Mouse (Mus musculus): ENCODE measurements around the gene Olfr165. TPM values are rescaled to one million over a fixed set of nuclear protein-coding genes. Genes with fewer than 3 reads are reported as not detected.
"Not testable (repeated sequence)": the region's sequence is repeated elsewhere in the genome, so short reads cannot be mapped to it uniquely, and the experiment has no call there.

The Olfr165 gene
- polyA plus RNA-seq (2015; fragmentation: Nextera tagmentation; extraction: Ambion mirVana): not detected in 2 replicates

- Histone ChIP-seq H3K4me2 (ENCODE audit: low read depth, low read length) (no peak within 1 kb of the TSS), H3K4me3 (ENCODE audit: low read length) (no peak within 1 kb of the TSS), H3K36me3 (ENCODE audit: control insufficient read depth, insufficient read depth, low read length) (no peaks in the 10 kb centered on the region), H3K9me3 (ENCODE audit: control insufficient read depth, low read length) (no peaks in the 10 kb centered on the region), H3K27ac (ENCODE audit: low read length) (no peak within 1 kb of the TSS), H3K27me3 (ENCODE audit: control insufficient read depth, insufficient read depth, low read depth, low read length) (no peaks in the 10 kb centered on the region), H3K4me1 (replicated peaks; ENCODE audit: control insufficient read depth, insufficient read depth, low read length) (no peaks in the 10 kb centered on the region), H3K9ac (ENCODE audit: low read length) (no peak within 1 kb of the TSS)
- 43% methylated on average over 1 of the region's 1 CpGs for WGBS
- ATAC-seq (ENCODE audit: low read depth): no peak
These were observed at the start of gene Olfr165 for GRCm38 (mm10) chr16:19423034-19423433. Gene Olfr165, minus strand, starts transcription at chr16:19423134.

- no peaks in the 10 kb centered on the region for H3K27me3 ChIP-seq (ENCODE audit: control insufficient read depth, insufficient read depth, low read depth, low read length)
- no peak overlapping the region for H3K9ac ChIP-seq (ENCODE audit: low read length)
- no peak for ATAC-seq (ENCODE audit: low read depth)
- no peaks in the 10 kb centered on the region for H3K36me3 ChIP-seq (ENCODE audit: control insufficient read depth, insufficient read depth, low read length)
- H3K4me2 ChIP-seq (ENCODE audit: low read depth, low read length): no peak overlapping the region
- no peak overlapping the region for H3K27ac ChIP-seq (ENCODE audit: low read length)
- no peak overlapping the region for H3K4me3 ChIP-seq (ENCODE audit: low read length)
- WGBS: 100% methylated on average over 1 of the region's 1 CpGs
- no peaks in the 10 kb centered on the region for H3K9me3 ChIP-seq (ENCODE audit: control insufficient read depth, low read length)
- no peaks in the 10 kb centered on the region for H3K4me1 ChIP-seq (replicated peaks; ENCODE audit: control insufficient read depth, insufficient read depth, low read length)
These were observed 41.4 kb upstream of the Olfr165 start for GRCm38 (mm10) chr16:19464365-19464764.

GRCm38 (mm10) chr16:19458741-19459140, 35.8 kb upstream of the Olfr165 start:
- not testable (repeated sequence) for H3K36me3 ChIP-seq (ENCODE audit: control insufficient read depth, insufficient read depth, low read length); H3K9me3 ChIP-seq (ENCODE audit: control insufficient read depth, low read length); H3K4me3 ChIP-seq (ENCODE audit: low read length); H3K4me2 ChIP-seq (ENCODE audit: low read depth, low read length); H3K27me3 ChIP-seq (ENCODE audit: control insufficient read depth, insufficient read depth, low read depth, low read length); H3K27ac ChIP-seq (ENCODE audit: low read length); H3K4me1 ChIP-seq (replicated peaks; ENCODE audit: control insufficient read depth, insufficient read depth, low read length); H3K9ac ChIP-seq (ENCODE audit: low read length); ATAC-seq (ENCODE audit: low read depth)
- 77% methylated on average over 4 of the region's 4 CpGs for WGBS

- Histone ChIP-seq H3K4me2 (ENCODE audit: low read depth, low read length) (no peak overlapping the region), H3K9me3 (ENCODE audit: control insufficient read depth, low read length) (no peaks in the 10 kb centered on the region), H3K4me3 (ENCODE audit: low read length) (no peak overlapping the region), H3K4me1 (replicated peaks; ENCODE audit: control insufficient read depth, insufficient read depth, low read length) (no peaks in the 10 kb centered on the region), H3K27ac (ENCODE audit: low read length) (no peak overlapping the region), H3K27me3 (ENCODE audit: control insufficient read depth, insufficient read depth, low read depth, low read length) (no peaks in the 10 kb centered on the region), H3K9ac (ENCODE audit: low read length) (no peak overlapping the region), H3K36me3 (ENCODE audit: control insufficient read depth, insufficient read depth, low read length) (no peaks in the 10 kb centered on the region)
- 58% methylated on average over 3 of the region's 3 CpGs for WGBS
- no peak for ATAC-seq (ENCODE audit: low read depth)
These were observed 35.0 kb downstream of the Olfr165 start for GRCm38 (mm10) chr16:19387984-19388383.

Other genes starting within 250 kb of the Olfr165 start
- not detected in 2 replicates for gene Olfr164, start 109.1 kb downstream of the Olfr165 start, polyA plus RNA-seq (2015; fragmentation: Nextera tagmentation; extraction: Ambion mirVana)
- gene Olfr166, start 60.6 kb upstream of the Olfr165 start, polyA plus RNA-seq (2015; fragmentation: Nextera tagmentation; extraction: Ambion mirVana): not detected in 2 replicates
- not detected in 2 replicates for gene Olfr167, start 99.1 kb upstream of the Olfr165 start, polyA plus RNA-seq (2015; fragmentation: Nextera tagmentation; extraction: Ambion mirVana)
- gene Olfr168, start 112.4 kb upstream of the Olfr165 start, polyA plus RNA-seq (2015; fragmentation: Nextera tagmentation; extraction: Ambion mirVana): not detected in 2 replicates
- not detected in 2 replicates for gene Olfr169, start 148.7 kb upstream of the Olfr165 start, polyA plus RNA-seq (2015; fragmentation: Nextera tagmentation; extraction: Ambion mirVana)
- gene Olfr170, start 188.7 kb upstream of the Olfr165 start, polyA plus RNA-seq (2015; fragmentation: Nextera tagmentation; extraction: Ambion mirVana): not detected in 2 replicates
- not detected in 2 replicates for gene Olfr171, start 206.8 kb upstream of the Olfr165 start, polyA plus RNA-seq (2015; fragmentation: Nextera tagmentation; extraction: Ambion mirVana)